Mouse (Mus musculus) megakaryocyte-erythroid progenitor cell, adult 5 weeks (primary cell): Measurements from ENCODE around the gene Gm20388. TPM values are rescaled to one million over a fixed set of nuclear protein-coding genes. Genes with fewer than 3 reads are reported as not detected.

Source experiments
- polyA plus RNA-seq: library from polyadenylated mRNA; stranded (reverse); fragments of >175 nt; gene quantifications from 2 replicates; pipeline ENCODE4 v1.2.3, GENCODE M21; 2012

Gene Gm20388
- 7.5 and 10.2 TPM in 2 replicates for polyA plus RNA-seq

GRCm38 (mm10) chr8:119910547-119911257 is at the start of gene Gm20388:
Gene Gm20388 (plus strand): TSS chr8:119910841.

GRCm38 (mm10) chr8:119861706-119862389 is 48.8 kb upstream of the Gm20388 start, which contains the start of gene Klhl36:
Gene Klhl36 (plus strand): TSS chr8:119862266.

GRCm38 (mm10) chr8:119909944-119910546 is 596 bp upstream of the Gm20388 start, which contains the start of gene Usp10:
Gene Usp10 (plus strand): TSS chr8:119910360.

GRCm38 (mm10) chr8:119992249-119992648 is 81.6 kb downstream of the Gm20388 start, which contains the start of gene Crispld2:
Gene Crispld2 (plus strand): TSS chr8:119992438.

GRCm38 (mm10) chr8:120101068-120101972 is 190.7 kb downstream of the Gm20388 start, which contains the start of gene Zdhhc7:
Gene Zdhhc7 (minus strand): TSS chr8:120101482.

GRCm38 (mm10) chr8:120113758-120114255 is 203.2 kb downstream of the Gm20388 start, which contains the start of gene 6430548M08Rik:
Gene 6430548M08Rik (plus strand): TSS chr8:120114152.

GRCm38 (mm10) chr8:120177318-120178123 is 266.9 kb downstream of the Gm20388 start, which contains the start of gene Fam92b:
Gene Fam92b (minus strand): TSS chr8:120177466.

GRCm38 (mm10) chr8:120227891-120228591 is 317.4 kb downstream of the Gm20388 start, which contains the start of gene Gse1:
Gene Gse1 (plus strand): TSS chr8:120228456.

GRCm38 (mm10) chr8:120588908-120589771 is 678.5 kb downstream of the Gm20388 start, which contains the start of gene Gins2:
Gene Gins2 (minus strand): TSS chr8:120589304.

GRCm38 (mm10) chr8:120647532-120647931 is 736.9 kb downstream of the Gm20388 start, which contains the start of gene 1190005I06Rik:
Gene 1190005I06Rik (minus strand): TSS chr8:120647632.

GRCm38 (mm10) chr8:120667561-120668373 is 757.1 kb downstream of the Gm20388 start, which contains the start of the genes Gm27021 and Cox4i1:
Gene Gm27021 (minus strand): TSS chr8:120668079.
Gene Cox4i1 (plus strand): TSS chr8:120668222.

GRCm38 (mm10) chr8:120668374-120668905 is 757.8 kb downstream of the Gm20388 start, which contains the start of gene Emc8:
Gene Emc8 (minus strand): TSS chr8:120668573.

GRCm38 (mm10) chr8:120735770-120736481 is 825.3 kb downstream of the Gm20388 start, which contains the start of gene Irf8:
Gene Irf8 (plus strand): TSS chr8:120736358.

GRCm38 (mm10) chr8:121084210-121084951 is 1173.7 kb downstream of the Gm20388 start, which contains the start of gene Foxf1:
Gene Foxf1 (plus strand): TSS chr8:121084386.

GRCm38 (mm10) chr8:121107668-121108656 is 1197.3 kb downstream of the Gm20388 start, which contains the start of gene Mthfsd:
Gene Mthfsd (minus strand): TSS chr8:121108392.

